Mouse (Mus musculus): ENCODE data around the gene Vwde. TPM values are rescaled to one million over a fixed set of nuclear protein-coding genes. Genes with fewer than 3 reads are reported as not detected.

Gene Vwde
- not detected for total RNA-seq (2021)
- long read RNA-seq, experiment 1: 0 reads
- long read RNA-seq, experiment 2: 0 reads

- intact Hi-C loops (cut with DNase I; ENCODE audit: low total_unique reads): no loop called here
- DNase-seq: no peak
Observed at GRCm38 (mm10) chr6:13224596-13225227, at the start of gene Vwde. Vwde (minus strand) TSS chr6:13224965.

GRCm38 (mm10) chr6:13255341-13255740 is 30.6 kb upstream of the Vwde start:
- DNase-seq: no peak
- intact Hi-C loops (cut with DNase I; ENCODE audit: low total_unique reads): no loop called here

GRCm38 (mm10) chr6:13248317-13248969 is 23.7 kb upstream of the Vwde start:
- intact Hi-C loops (cut with DNase I; ENCODE audit: low total_unique reads): no loop called here
- no peak for DNase-seq

- no peak for DNase-seq
- intact Hi-C loops (cut with DNase I; ENCODE audit: low total_unique reads): no loop called here
Observed at GRCm38 (mm10) chr6:13206157-13206556, 18.6 kb downstream of the Vwde start.

- intact Hi-C loops (cut with DNase I; ENCODE audit: low total_unique reads): no loop called here
- DNase-seq: no peak
Observed at GRCm38 (mm10) chr6:13197486-13197885, 27.3 kb downstream of the Vwde start.

- intact Hi-C loops (cut with DNase I; ENCODE audit: low total_unique reads): no loop called here
- no peak for DNase-seq
Observed at GRCm38 (mm10) chr6:13186836-13187235, 37.9 kb downstream of the Vwde start.

- DNase-seq: no peak
- intact Hi-C loops (cut with DNase I; ENCODE audit: low total_unique reads): no loop called here
Observed at GRCm38 (mm10) chr6:13180061-13180460, 44.7 kb downstream of the Vwde start.

- intact Hi-C loops (cut with DNase I; ENCODE audit: low total_unique reads): no loop called here
Observed at GRCm38 (mm10) chr6:13169459-13170150, 55.2 kb downstream of the Vwde start.

GRCm38 (mm10) chr6:13166240-13166937 is 58.4 kb downstream of the Vwde start:
- no peak for DNase-seq
- intact Hi-C loops (cut with DNase I; ENCODE audit: low total_unique reads): no loop called here

More at GRCm38 (mm10) chr6:13169459-13170150, 55.2 kb downstream of the Vwde start:
- no peak for DNase-seq

- no peak for DNase-seq
- intact Hi-C loops (cut with DNase I; ENCODE audit: low total_unique reads): no loop called here
Observed at GRCm38 (mm10) chr6:13159437-13159836, 65.3 kb downstream of the Vwde start.

GRCm38 (mm10) chr6:13153888-13154697 is 70.7 kb downstream of the Vwde start:
- intact Hi-C loops (cut with DNase I; ENCODE audit: low total_unique reads): no loop called here

GRCm38 (mm10) chr6:13152062-13152640 is 72.6 kb downstream of the Vwde start:
- no peak for DNase-seq
- intact Hi-C loops (cut with DNase I; ENCODE audit: low total_unique reads): no loop called here

More at GRCm38 (mm10) chr6:13153888-13154697, 70.7 kb downstream of the Vwde start:
- no peak for DNase-seq

GRCm38 (mm10) chr6:13137255-13137654 is 87.5 kb downstream of the Vwde start:
- DNase-seq: no peak
- intact Hi-C loops (cut with DNase I; ENCODE audit: low total_unique reads): no loop called here

- intact Hi-C loops (cut with DNase I; ENCODE audit: low total_unique reads): no loop called here
- no peak for DNase-seq
Observed at GRCm38 (mm10) chr6:13108662-13109061, 116.1 kb downstream of the Vwde start.

Other genes starting within 250 kb of the Vwde start
- 10 to 100 TPM; 52.1 to 57.2 TPM for gene Tmem106b, start 155.2 kb downstream of the Vwde start, total RNA-seq (2021)

Measured in gastrocnemius, postnatal 14 days (tissue).